ENCODE assay signal across 26 mouse cellular contexts in genomic region chr11:60696165-60696564, GRCm38 (mm10). TPM values are rescaled to one million over a fixed set of nuclear protein-coding genes. Genes with fewer than 3 reads are reported as not detected.
DNase-seq lines count a peak whose midpoint lies in the region; ATAC-seq and TF ChIP-seq lines count a peak whose summit lies in the region.
"Had no signal": no experiment of that assay in that cellular context is flagged by ENCODE, and none has a peak within 500 bp of the region (broad histone marks: within the 10 kb centered on the region; RNA-seq: fewer than 3 reads in every experiment).

No protein-coding gene starts in this region.

- peak; percentile 46 for DNase-seq in CD4-positive, CD25-positive, alpha-beta regulatory T cell, adult 2 months (ENCODE audit: low read depth, low spot score)
- DNase-seq in kidney, adult 9 months, result peak; percentile 10
- no peak for DNase-seq in kidney, postnatal 10 days
- DNase-seq in 3T3-L1 (ENCODE audit: low read depth, low spot score) (peak; percentile 24), adipocyte (ENCODE audit: low spot score) (no peak)
- DNase-seq in brain, adult 2 months (ENCODE audit: low read depth, low spot score), result peak; percentile 6
- DNase-seq in layer of hippocampus, adult 2 months (ENCODE audit: low spot score in 2 of 2), result no peak
- DNase-seq: adrenal gland, postnatal 14 days; gastrocnemius, postnatal 36 days; heart, postnatal 14 days; kidney, postnatal 14 days; left cerebral cortex, postnatal 4 days; lung, embryonic 14.5 days; right cerebral cortex, adult 18-20 months; thymus, postnatal 25 days had no signal

- no peak overlapping the region for H3K4me3 ChIP-seq in layer of hippocampus, adult 2 months
- H3K4me3 ChIP-seq: embryonic facial prominence, embryonic 12.5 days; erythroblast, embryonic 14.5 days; forebrain, embryonic 13.5 days; heart, embryonic 12.5 days; hindbrain, embryonic 12.5 days; midbrain, embryonic 10.5 days; neural tube, embryonic 13.5 days had no signal

- no peak for ATAC-seq in CD4-positive, CD25-positive, alpha-beta regulatory T cell, adult 4 months
- ATAC-seq: activated CD4-positive, CD25-positive, alpha-beta regulatory T cell, adult 4 months; forebrain, embryonic 13.5 days; inflammation-experienced regulatory T-cells, adult 6 months had no signal

- no peak; the same call in 1 of the 2 replicates for TF ChIP-seq CTCF in layer of hippocampus, adult 2 months (conservative IDR thresholded peaks at IDR 0.05)

- no peak overlapping the region for H3K27ac ChIP-seq in layer of hippocampus, adult 2 months
- H3K27ac ChIP-seq: embryonic facial prominence, embryonic 12.5 days; forebrain, embryonic 13.5 days; hindbrain, embryonic 12.5 days; macrophage; midbrain, embryonic 10.5 days; neural tube, embryonic 13.5 days had no signal

RNA-seq across cellular contexts. Expression of gene Llgl1, which starts 3.4 kb away (rescaled TPM):
- polyA plus RNA-seq in CD4-positive, CD25-positive, alpha-beta regulatory T cell, adult 4 months (2017; shearing (Covaris generic)), result 10 to 100 TPM in 1 of 2 experiments, 1 to 10 TPM in 1; 9.7 to 12.8 TPM
- 10 to 100 TPM; 43.0 to 43.3 TPM for total RNA-seq in layer of hippocampus, adult 2 months (2021)

RNA-seq across cellular contexts. Expression of gene Flii, which starts 30.9 kb away (rescaled TPM):
- 100 to 1,000 TPM in 1 of 2 experiments, 10 to 100 TPM in 1; 67.8 to 101 TPM for polyA plus RNA-seq in CD4-positive, CD25-positive, alpha-beta regulatory T cell, adult 4 months (2017; shearing (Covaris generic))
- total RNA-seq in layer of hippocampus, adult 2 months (2021), result 10 to 100 TPM; 59.5 to 68.2 TPM

RNA-seq across cellular contexts. Expression of gene Mief2, which starts 32.0 kb away (rescaled TPM):
- 10 to 100 TPM in 1 of 2 experiments, 1 to 10 TPM in 1; 9.1 to 12.2 TPM for polyA plus RNA-seq in CD4-positive, CD25-positive, alpha-beta regulatory T cell, adult 4 months (2017; shearing (Covaris generic))
- total RNA-seq in layer of hippocampus, adult 2 months (2021), result 10 to 100 TPM; 21.2 to 25.0 TPM

Comparison
In these comparisons a context has a peak if more than half of its experiments do, and no peak if none do; other contexts are left out.
1. DNase-seq: peak in CD4-positive, CD25-positive, alpha-beta regulatory T cell, adult 2 months (single experiment), kidney, adult 9 months (single experiment), 3T3-L1 (single experiment) and brain, adult 2 months (single experiment); none in kidney, postnatal 10 days (single experiment), adipocyte (single experiment) and layer of hippocampus, adult 2 months (0 of 2).